Mouse (Mus musculus) olfactory bulb, adult 2 months (tissue): ENCODE data around the gene Ankrd53.

Experiments
- CTCF ChIP-seq: fragments of 200-500 bp; IDR thresholded peaks from 2 replicates; pipeline ENCODE4 v1.5.1; 2012; ENCODE audit warnings: low read depth, mild to moderate bottlenecking, low read length, moderate library complexity; ENCODE audit not compliant: insufficient read depth
- POLR2A ChIP-seq: fragments of 200-500 bp; IDR thresholded peaks from 2 replicates; pipeline ENCODE4 v1.6.1; 2012; ENCODE audit warnings: mild to moderate bottlenecking, low read depth, low read length, moderate library complexity; ENCODE audit not compliant: insufficient read depth

GRCm38 (mm10) chr6:83745466-83745865 lies 17.0 kb upstream of the Ankrd53 start:
- TF ChIP-seq POLR2A (no peak), CTCF (no peak)
